Comparison of ENCODE assay signal across 8 mouse cellular contexts in the genomic region with DNA sequence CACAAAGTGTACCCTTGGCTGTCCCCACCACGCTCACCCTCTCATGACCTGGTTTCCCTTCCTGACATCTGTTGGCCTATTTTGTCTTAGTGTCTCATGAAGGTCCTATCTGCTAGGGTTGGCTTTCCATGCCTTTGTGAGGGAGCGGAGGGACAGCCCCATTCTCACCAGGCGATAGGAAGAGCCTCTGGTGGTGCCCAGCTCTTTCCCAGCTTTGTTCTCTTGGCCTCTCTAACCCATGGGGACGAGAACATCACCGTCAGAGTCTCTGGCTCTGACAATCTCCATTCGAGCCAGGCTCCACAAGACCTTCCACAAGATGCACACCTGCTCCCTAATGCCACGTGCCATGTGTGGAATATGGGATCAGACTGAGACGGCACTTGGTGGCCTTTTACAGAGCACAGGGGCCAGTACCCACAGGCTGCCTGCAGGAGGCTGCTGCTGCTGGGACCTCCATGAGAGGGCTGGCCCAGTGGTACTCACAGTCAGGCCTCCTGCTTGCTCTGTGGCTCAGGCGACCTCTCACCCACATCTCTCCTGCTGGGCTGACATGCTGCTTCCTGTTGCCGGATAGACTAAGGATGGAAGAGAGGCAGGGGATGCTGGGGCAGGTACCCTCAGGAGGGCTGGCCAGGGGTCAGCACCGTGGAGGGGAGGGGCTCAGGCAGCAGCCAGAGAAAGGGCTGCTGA. TPM values are rescaled to one million over a fixed set of nuclear protein-coding genes. Genes with fewer than 3 reads are reported as not detected.
DNase-seq lines count a peak whose midpoint lies in the region; ATAC-seq and TF ChIP-seq lines count a peak whose summit lies in the region.

No protein-coding gene starts in this region.

- in situ Hi-C loops in CH12.LX (cut with MboI; ENCODE audit: low pct_ligation_motif_present, low pct_unique_long_range_greater_than_20kb, low sequenced_read_pairs), result no loop called here

- peak; percentile 51 for DNase-seq in embryo, embryonic 10 days (ENCODE audit: low spot score)
- DNase-seq in embryo, embryonic 9.5 days (ENCODE audit: extremely low spot score), result no peak
- DNase-seq in CH12.LX (ENCODE audit: extremely low read depth), result peak; percentile 33
- DNase-seq in limb, embryonic 10.5 days (ENCODE audit: low spot score), result peak; percentile 51
- DNase-seq in urinary bladder, postnatal 4 days (ENCODE audit: low spot score in 2 of 2), result no peak
- no peak for DNase-seq in gastrocnemius, postnatal 4 days (ENCODE audit: low spot score in 2 of 2)

- H3K27ac ChIP-seq in CH12.LX (ENCODE audit: insufficient read depth, low read depth), result no peak overlapping the region; the same call in 1 of the 2 replicates
- 0 out of 2 replicates have a peak overlapping the region, but pooled peaks have one; percentile 14 for H3K27ac ChIP-seq in forebrain, embryonic 15.5 days (replicated peaks)
- peak overlapping the region; percentile 81 for H3K27ac ChIP-seq in limb, embryonic 10.5 days
- peak overlapping the region; percentile 52 for H3K27ac ChIP-seq in small intestine, adult 2 months (ENCODE audit: insufficient read depth, low read depth, low read length)

- no peak overlapping the region for H3K4me2 ChIP-seq in CH12.LX (ENCODE audit: insufficient read depth, low read depth, poor library complexity, severe bottlenecking)
- H3K4me2 ChIP-seq in forebrain, embryonic 15.5 days (replicated peaks), result no peak overlapping the region

- H3K36me3 ChIP-seq in CH12.LX (replicated peaks in 1 of 2; ENCODE audit: control insufficient read depth in 1 of 2, insufficient read depth in 1 of 2, low read length in 1 of 2), result peaks cover 0 to 28% of the 10 kb centered on the region in 2 experiments
- no peaks in the 10 kb centered on the region for H3K36me3 ChIP-seq in forebrain, embryonic 15.5 days
- no peaks in the 10 kb centered on the region for H3K36me3 ChIP-seq in limb, embryonic 10.5 days
- H3K36me3 ChIP-seq in small intestine, adult 2 months (ENCODE audit: control insufficient read depth, insufficient read depth, low read length), result peaks cover 36% of the 10 kb centered on the region

- TF ChIP-seq EP300 in CH12.LX (IDR thresholded peaks at IDR 0.05; ENCODE audit: low read length), result no peak

- no peaks in the 10 kb centered on the region for H3K27me3 ChIP-seq in CH12.LX (replicated peaks)
- H3K27me3 ChIP-seq in forebrain, embryonic 15.5 days, result no peaks in the 10 kb centered on the region
- peaks cover 4% of the 10 kb centered on the region; the same call in 1 of the 2 replicates for H3K27me3 ChIP-seq in limb, embryonic 10.5 days (ENCODE audit: low read depth, poor library complexity, severe bottlenecking)
- no peaks in the 10 kb centered on the region for H3K27me3 ChIP-seq in small intestine, adult 2 months (ENCODE audit: control insufficient read depth, insufficient read depth, low read length)

- ATAC-seq in forebrain, embryonic 15.5 days (replicated peaks), result peak; percentile 33; the same call in 1 of the 2 replicates

- peak overlapping the region in 1 of 3 experiments; percentile 14 for H3K4me3 ChIP-seq in CH12.LX (replicated peaks in 1 of 3; ENCODE audit: low read depth in 2 of 3, low read length in 2 of 3, poor library complexity in 1 of 3)
- no peak overlapping the region for H3K4me3 ChIP-seq in forebrain, embryonic 15.5 days
- H3K4me3 ChIP-seq in limb, embryonic 10.5 days, result no peak overlapping the region
- no peak overlapping the region for H3K4me3 ChIP-seq in small intestine, adult 2 months (ENCODE audit: low read depth, low read length)

- WGBS in forebrain, embryonic 15.5 days, result 45% methylated on average over 11 of the region's 11 CpGs
- WGBS in limb, embryonic 10.5 days, result 50% methylated on average over 11 of the region's 11 CpGs
- WGBS in small intestine, adult 2 months, result 68% methylated on average over 11 of the region's 11 CpGs

- H3K79me2 ChIP-seq in CH12.LX (replicated peaks; ENCODE audit: control insufficient read depth, extremely low read depth, insufficient read depth, poor library complexity, severe bottlenecking), result no peaks in the 10 kb centered on the region

- TF ChIP-seq RAD21 in CH12.LX (IDR thresholded peaks at IDR 0.05; ENCODE audit: low read depth, low read length), result no peak

- peaks cover 13 to 80% of the 10 kb centered on the region in 2 experiments for H3K4me1 ChIP-seq in CH12.LX (ENCODE audit: control insufficient read depth in 1 of 2, insufficient read depth in 2 of 2)
- peaks cover 38% of the 10 kb centered on the region for H3K4me1 ChIP-seq in forebrain, embryonic 15.5 days
- peaks cover 46% of the 10 kb centered on the region for H3K4me1 ChIP-seq in limb, embryonic 10.5 days
- peaks cover 24% of the 10 kb centered on the region for H3K4me1 ChIP-seq in small intestine, adult 2 months (ENCODE audit: control insufficient read depth, insufficient read depth, insufficient read length, low read length)

- dilution Hi-C loops in CH12.LX (cut with MboI; ENCODE audit: extremely low pct_ligation_motif_present, extremely low pct_unique_long_range_greater_than_20kb, low sequenced_read_pairs), result no loop called here

- no peak overlapping the region for H3K9ac ChIP-seq in CH12.LX (ENCODE audit: insufficient read depth, low read depth)
- no peak overlapping the region for H3K9ac ChIP-seq in forebrain, embryonic 15.5 days (replicated peaks)

- TF ChIP-seq POLR2A in CH12.LX (IDR thresholded peaks at IDR 0.05; ENCODE audit: low read depth, low read length), result no peak
- no peak for TF ChIP-seq POLR2A in small intestine, adult 2 months (IDR thresholded peaks at IDR 0.05; ENCODE audit: low read depth, low read length)

- no peaks in the 10 kb centered on the region for H3K9me3 ChIP-seq in CH12.LX (replicated peaks; ENCODE audit: low read length)
- no peaks in the 10 kb centered on the region for H3K9me3 ChIP-seq in forebrain, embryonic 15.5 days
- H3K9me3 ChIP-seq in limb, embryonic 10.5 days (replicated peaks), result no peaks in the 10 kb centered on the region

- no peak for TF ChIP-seq CTCF in CH12.LX (conservative IDR thresholded peaks at IDR 0.05 in 1 of 2, IDR thresholded peaks at IDR 0.05 in 1 of 2; ENCODE audit: low read depth in 2 of 2, low read length in 2 of 2)
- 0 out of 2 replicates have a peak, but pooled peaks have one; percentile 4 for TF ChIP-seq CTCF in small intestine, adult 2 months (IDR thresholded peaks at IDR 0.05; ENCODE audit: extremely low read depth, insufficient read length, insufficient replicate concordance, low read depth, low read length)

TF ChIP-seq in CH12.LX, 34 proteins besides CTCF, POLR2A, EP300 and RAD21:
- TF ChIP-seq TCF12 (IDR thresholded peaks at IDR 0.05; ENCODE audit: low read depth, low read length) (no peak), MAX (IDR thresholded peaks at IDR 0.05; ENCODE audit: low read length) (peak; percentile 46; the same call in 1 of the 2 replicates), JUN (IDR thresholded peaks at IDR 0.05; ENCODE audit: insufficient read depth, low read depth, low read length) (no peak), BHLHE40 (IDR thresholded peaks at IDR 0.05; ENCODE audit: low read depth, low read length) (no peak)

RNA-seq across cellular contexts. Expression of a gene that starts 6.1 kb away (rescaled TPM):
- total RNA-seq in CH12.LX (2012; rRNA removed) (6.5 and 8.9 TPM in 2 replicates), CH12.LX (2014; rRNA removed) (3.5 and 5.0 TPM in 2 replicates)
- 6.8 and 8.8 TPM in 2 replicates for polyA plus RNA-seq in CH12.LX (2012; ENCODE audit: insufficient read length, low read depth)
- 12.1 and 12.6 TPM in 2 replicates for polyA plus RNA-seq in forebrain, embryonic 15.5 days (2015; fragmentation: Nextera tagmentation; extraction: Ambion mirVana)
- polyA plus RNA-seq in limb, embryonic 10.5 days (2016; fragmentation: Nextera tagmentation; extraction: Ambion mirVana), result 3.4 and 4.9 TPM in 2 replicates
- 165 and 508 TPM in 2 replicates for polyA plus RNA-seq in small intestine, adult 2 months (2012; rRNA removed)
- 10 to 100 TPM; 22.2 to 25.0 TPM for total RNA-seq in gastrocnemius, postnatal 4 days (2021)

RNA-seq across cellular contexts. Expression of a gene that starts 24.3 kb away (rescaled TPM):
- total RNA-seq in CH12.LX (2012; rRNA removed), result 0.59 and 0.76 TPM in 2 replicates
- 0.24 and 0.28 TPM in 2 replicates for total RNA-seq in CH12.LX (2014; rRNA removed)
- 0.76 and 0.90 TPM in 2 replicates for polyA plus RNA-seq in CH12.LX (2012; ENCODE audit: insufficient read length, low read depth)
- polyA plus RNA-seq in forebrain, embryonic 15.5 days (2015; fragmentation: Nextera tagmentation; extraction: Ambion mirVana), result 3.1 and 3.3 TPM in 2 replicates
- polyA plus RNA-seq in limb, embryonic 10.5 days (2016; fragmentation: Nextera tagmentation; extraction: Ambion mirVana), result 7.0 and 7.1 TPM in 2 replicates
- polyA plus RNA-seq in small intestine, adult 2 months (2012; rRNA removed), result 9.4 and 12.3 TPM in 2 replicates
- 1 to 10 TPM; 7.5 to 9.0 TPM for total RNA-seq in gastrocnemius, postnatal 4 days (2021)

RNA-seq across cellular contexts. Expression of a gene that starts 27.7 kb away (rescaled TPM):
- total RNA-seq in CH12.LX (2012; rRNA removed) (0.63 and 0.72 TPM in 2 replicates), CH12.LX (2014; rRNA removed) (0.17 and 0.31 TPM in 2 replicates)
- polyA plus RNA-seq in CH12.LX (2012; ENCODE audit: insufficient read length, low read depth), result 0.76 and 1.1 TPM in 2 replicates
- polyA plus RNA-seq in forebrain, embryonic 15.5 days (2015; fragmentation: Nextera tagmentation; extraction: Ambion mirVana), result 0.71 and 0.72 TPM in 2 replicates
- 0.25 and 0.46 TPM in 2 replicates for polyA plus RNA-seq in limb, embryonic 10.5 days (2016; fragmentation: Nextera tagmentation; extraction: Ambion mirVana)
- 8.0 and 15.0 TPM in 2 replicates for polyA plus RNA-seq in small intestine, adult 2 months (2012; rRNA removed)
- 10 to 100 TPM; 16.4 to 24.5 TPM for total RNA-seq in gastrocnemius, postnatal 4 days (2021)

RNA-seq across cellular contexts. Expression of a gene that starts 50.3 kb away (rescaled TPM):
- total RNA-seq in CH12.LX (2012; rRNA removed) (61.8 and 75.8 TPM in 2 replicates), CH12.LX (2014; rRNA removed) (80.7 and 84.6 TPM in 2 replicates)
- 243 and 290 TPM in 2 replicates for polyA plus RNA-seq in CH12.LX (2012; ENCODE audit: insufficient read length, low read depth)
- 92.4 and 97.7 TPM in 2 replicates for polyA plus RNA-seq in forebrain, embryonic 15.5 days (2015; fragmentation: Nextera tagmentation; extraction: Ambion mirVana)
- polyA plus RNA-seq in limb, embryonic 10.5 days (2016; fragmentation: Nextera tagmentation; extraction: Ambion mirVana), result 60.9 and 68.8 TPM in 2 replicates
- 88.0 and 185 TPM in 2 replicates for polyA plus RNA-seq in small intestine, adult 2 months (2012; rRNA removed)
- total RNA-seq in gastrocnemius, postnatal 4 days (2021), result 100 to 1,000 TPM; 106 to 117 TPM

RNA-seq across cellular contexts. Expression of a gene that starts 51.0 kb away (rescaled TPM):
- total RNA-seq in CH12.LX (2012; rRNA removed) (246 and 255 TPM in 2 replicates), CH12.LX (2014; rRNA removed) (168 and 187 TPM in 2 replicates)
- 298 and 345 TPM in 2 replicates for polyA plus RNA-seq in CH12.LX (2012; ENCODE audit: insufficient read length, low read depth)
- 55.0 and 58.3 TPM in 2 replicates for polyA plus RNA-seq in forebrain, embryonic 15.5 days (2015; fragmentation: Nextera tagmentation; extraction: Ambion mirVana)
- 81.7 and 82.6 TPM in 2 replicates for polyA plus RNA-seq in limb, embryonic 10.5 days (2016; fragmentation: Nextera tagmentation; extraction: Ambion mirVana)
- 23.4 and 44.2 TPM in 2 replicates for polyA plus RNA-seq in small intestine, adult 2 months (2012; rRNA removed)
- total RNA-seq in gastrocnemius, postnatal 4 days (2021), result 10 to 100 TPM; 97.2 TPM

Comparison
In these comparisons a context has a peak if more than half of its experiments do, and no peak if none do; other contexts are left out.
1. DNase-seq: peak in embryo, embryonic 10 days (single experiment), CH12.LX (single experiment) and limb, embryonic 10.5 days (single experiment); none in embryo, embryonic 9.5 days (single experiment), urinary bladder, postnatal 4 days (0 of 2) and gastrocnemius, postnatal 4 days (0 of 2).
2. RNA of a gene that starts 6.1 kb away (polyA plus RNA-seq): 165 to 508 TPM in small intestine, adult 2 months; 12.1 to 12.6 TPM in forebrain, embryonic 15.5 days, 6.8 to 8.8 TPM in CH12.LX and 3.4 to 4.9 TPM in limb, embryonic 10.5 days; every median in the first group is over 10 times any median in the second.